Comparison of ENCODE assay signal across 7 mouse cellular contexts in genomic region chr16:36469955-36470478, GRCm38 (mm10). TPM values are rescaled to one million over a fixed set of nuclear protein-coding genes. Genes with fewer than 3 reads are reported as not detected.
DNase-seq lines count a peak whose midpoint lies in the region; ATAC-seq and TF ChIP-seq lines count a peak whose summit lies in the region.

No protein-coding gene starts in this region.

- no peak overlapping the region for H3K4me2 ChIP-seq in limb, embryonic 11.5 days (ENCODE audit: low read depth, severe bottlenecking)

- H3K27ac ChIP-seq in limb, embryonic 11.5 days (replicated peaks; ENCODE audit: low read depth, low read length) = no peak overlapping the region
- no peak overlapping the region for H3K27ac ChIP-seq in limb, embryonic 10.5 days

- H3K4me1 ChIP-seq in limb, embryonic 11.5 days (ENCODE audit: control insufficient read depth, insufficient read depth, low read length) = no peaks in the 10 kb centered on the region
- no peaks in the 10 kb centered on the region for H3K4me1 ChIP-seq in limb, embryonic 10.5 days
- peaks cover 25% of the 10 kb centered on the region for H3K4me1 ChIP-seq in E14TG2a.4 (replicated peaks; ENCODE audit: low read depth, low read length)

- no peaks in the 10 kb centered on the region for H3K9me3 ChIP-seq in limb, embryonic 11.5 days (ENCODE audit: control insufficient read depth, low read length)
- H3K9me3 ChIP-seq in limb, embryonic 10.5 days (replicated peaks) = no peaks in the 10 kb centered on the region
- H3K9me3 ChIP-seq in E14TG2a.4 (ENCODE audit: low read length) = no peaks in the 10 kb centered on the region

- no peak overlapping the region for H3K4me3 ChIP-seq in limb, embryonic 11.5 days (ENCODE audit: low read depth, low read length)
- no peak overlapping the region for H3K4me3 ChIP-seq in limb, embryonic 10.5 days
- no peak overlapping the region for H3K4me3 ChIP-seq in E14TG2a.4 (replicated peaks; ENCODE audit: low read length)

- no peak for ATAC-seq in limb, embryonic 11.5 days (ENCODE audit: insufficient number of reproducible peaks, low FRiP score, low TSS enrichment, low read depth)

- peak; percentile 64 for DNase-seq in limb, embryonic 11.5 days (ENCODE audit: low spot score)
- no peak for DNase-seq in limb, embryonic 10.5 days (ENCODE audit: low spot score)
- peak; percentile 17 for DNase-seq in T-cell, adult 2 months (ENCODE audit: low spot score)
- peak; percentile 45 for DNase-seq in kidney, postnatal 10 days
- no peak for DNase-seq in ovary, postnatal 36 days (ENCODE audit: low spot score)
- DNase-seq in urinary bladder, postnatal 10 days (ENCODE audit: low spot score) = no peak

- TF ChIP-seq CTCF in E14TG2a.4 (conservative IDR thresholded peaks at IDR 0.05; ENCODE audit: low read length) = peak; percentile 68

- no peak overlapping the region for H3K9ac ChIP-seq in limb, embryonic 11.5 days (ENCODE audit: low read length)

- no peaks in the 10 kb centered on the region for H3K36me3 ChIP-seq in limb, embryonic 11.5 days (ENCODE audit: control insufficient read depth, insufficient read depth, low read length)
- no peaks in the 10 kb centered on the region for H3K36me3 ChIP-seq in limb, embryonic 10.5 days
- H3K36me3 ChIP-seq in E14TG2a.4 (ENCODE audit: insufficient read depth, low read length) = no peaks in the 10 kb centered on the region

- H3K27me3 ChIP-seq in limb, embryonic 11.5 days (ENCODE audit: control insufficient read depth, insufficient read depth, low read length) = no peaks in the 10 kb centered on the region
- no peaks in the 10 kb centered on the region for H3K27me3 ChIP-seq in limb, embryonic 10.5 days (ENCODE audit: low read depth, poor library complexity, severe bottlenecking)
- H3K27me3 ChIP-seq in E14TG2a.4 (ENCODE audit: insufficient read depth, low read length) = no peaks in the 10 kb centered on the region; the same call in 1 of the 2 replicates

- WGBS in limb, embryonic 11.5 days = 6% methylated on average over 2 of the region's 2 CpGs
- 9% methylated on average over 2 of the region's 2 CpGs for WGBS in limb, embryonic 10.5 days

RNA-seq across cellular contexts. Expression of gene Stfa3, which starts 14.8 kb away (rescaled TPM):
- not detected in 2 replicates for polyA plus RNA-seq in limb, embryonic 11.5 days (2014; fragmentation: Nextera tagmentation; extraction: Ambion mirVana)
- polyA plus RNA-seq in limb, embryonic 10.5 days (2016; fragmentation: Nextera tagmentation; extraction: Ambion mirVana) = not detected in 2 replicates

Comparison
In these comparisons a context has a peak if more than half of its experiments do, and no peak if none do; other contexts are left out.
1. DNase-seq: peak in limb, embryonic 11.5 days (single experiment), T-cell, adult 2 months (single experiment) and kidney, postnatal 10 days (single experiment); none in limb, embryonic 10.5 days (single experiment), ovary, postnatal 36 days (single experiment) and urinary bladder, postnatal 10 days (single experiment).